Mouse (Mus musculus) lung, postnatal 10 days (tissue): ENCODE measurements around the gene Mrps18a.

Experiments
- DNase-seq: peaks from one replicate; pipeline ENCODE4 v3.0.0; 2021

The Mrps18a gene

DNA sequence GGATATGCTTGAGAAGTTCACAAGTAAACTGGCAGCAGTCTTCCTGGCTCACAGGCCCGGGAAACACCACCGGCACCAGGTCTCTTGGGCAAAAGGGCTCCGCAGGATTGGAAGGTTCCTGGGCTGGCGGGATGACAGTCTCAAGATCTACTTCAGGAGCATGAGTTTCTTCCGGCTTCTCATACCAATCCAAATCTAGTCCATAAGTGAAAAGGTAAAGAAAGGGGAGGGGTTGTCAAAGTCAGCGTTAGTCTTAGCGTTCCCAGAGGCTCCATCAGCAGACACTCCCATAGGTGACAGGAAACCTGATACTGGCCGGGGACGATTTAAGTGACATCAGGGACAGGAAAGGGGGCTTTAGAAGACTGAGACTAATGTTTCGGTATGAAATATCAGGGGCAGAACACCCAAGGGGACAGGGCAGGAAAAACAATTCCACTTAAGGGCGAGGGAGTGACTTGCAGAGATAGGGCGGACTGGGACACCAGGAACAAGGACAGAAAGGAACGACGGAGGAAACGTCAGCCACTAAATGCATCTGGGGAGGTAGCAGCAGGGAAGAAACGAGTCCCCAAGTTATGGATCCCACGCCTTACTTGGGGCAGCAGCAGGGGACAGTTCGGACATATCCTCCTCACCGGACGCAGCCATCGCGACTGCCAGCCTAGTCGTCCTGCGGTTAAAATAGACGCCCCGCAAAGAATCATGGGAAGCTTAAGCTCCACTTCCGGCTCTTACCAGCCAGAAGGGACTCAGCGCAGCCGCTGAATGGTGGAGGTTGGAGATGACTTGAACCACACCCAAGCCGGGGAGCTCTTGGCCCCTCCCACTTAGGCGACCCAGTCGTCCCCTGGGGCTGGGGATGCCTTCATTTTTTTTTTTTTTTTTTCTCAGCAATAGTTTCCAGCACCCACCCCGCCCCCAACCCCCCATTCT lies 42.3 kb downstream of the Mrps18a start, which contains the start of gene Mad2l1bp:
Gene Mad2l1bp, minus strand, starts transcription at position 707 of the 936 bp plus-strand sequence.
- peak; percentile 97 for DNase-seq

DNA sequence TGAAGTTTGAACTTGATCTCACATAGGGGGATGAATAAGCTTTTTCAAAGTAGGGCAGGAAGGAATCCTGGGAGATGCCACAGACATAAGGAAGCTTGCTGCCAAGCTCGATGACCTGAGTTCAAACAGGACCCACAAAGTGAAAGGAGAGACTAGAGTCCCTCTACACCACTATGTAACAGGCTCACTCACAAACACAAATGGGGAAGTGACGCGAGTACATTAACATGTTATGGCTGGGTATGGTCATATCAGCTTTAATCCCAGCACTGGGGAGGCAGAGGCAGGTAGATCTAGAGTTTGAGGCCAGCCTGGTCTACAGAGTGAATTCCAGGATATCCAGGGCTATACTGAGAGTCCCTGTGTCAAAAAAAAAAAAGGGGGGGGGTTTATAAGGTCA lies 43.5 kb downstream of the Mrps18a start:
- no peak for DNase-seq

DNA sequence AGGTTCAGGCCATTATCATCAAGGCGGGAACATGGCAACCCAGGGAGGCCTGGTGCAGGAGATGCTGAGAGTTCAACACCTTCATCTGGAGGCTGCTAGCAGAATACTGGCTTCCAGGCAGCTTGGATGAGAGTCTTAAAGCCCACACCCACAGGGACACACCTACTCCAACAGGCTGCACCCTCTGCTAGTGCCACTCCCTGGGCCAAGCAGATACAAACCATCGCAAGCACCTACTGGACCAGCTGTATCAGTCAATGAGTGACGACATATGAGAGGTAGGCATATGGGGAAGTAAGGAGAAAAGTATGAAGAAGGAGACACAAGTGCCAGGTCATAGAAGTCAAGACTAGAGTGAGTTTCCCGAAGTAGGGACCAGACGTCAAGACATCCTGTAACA lies 45.9 kb downstream of the Mrps18a start:
- no peak for DNase-seq

DNA sequence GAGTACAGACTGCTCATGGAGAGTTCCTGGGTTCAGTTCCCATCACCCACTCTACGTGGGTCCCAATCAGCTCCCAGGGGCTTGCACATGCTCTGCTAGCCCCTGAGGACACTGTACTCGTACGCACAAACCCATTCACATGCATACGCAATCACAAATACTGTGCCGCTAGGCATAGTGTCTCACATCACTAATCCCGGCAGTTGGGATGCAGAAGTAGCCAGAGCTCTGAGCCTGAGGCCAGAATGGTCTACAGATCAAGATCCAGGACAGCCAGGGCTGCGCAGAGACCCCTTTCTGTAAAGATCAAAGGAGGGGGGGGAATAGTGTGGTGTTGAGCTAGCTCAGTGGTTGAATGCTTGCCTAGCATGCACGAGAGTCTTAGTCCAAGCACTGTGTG lies 46.3 kb downstream of the Mrps18a start:
- no peak for DNase-seq

DNA sequence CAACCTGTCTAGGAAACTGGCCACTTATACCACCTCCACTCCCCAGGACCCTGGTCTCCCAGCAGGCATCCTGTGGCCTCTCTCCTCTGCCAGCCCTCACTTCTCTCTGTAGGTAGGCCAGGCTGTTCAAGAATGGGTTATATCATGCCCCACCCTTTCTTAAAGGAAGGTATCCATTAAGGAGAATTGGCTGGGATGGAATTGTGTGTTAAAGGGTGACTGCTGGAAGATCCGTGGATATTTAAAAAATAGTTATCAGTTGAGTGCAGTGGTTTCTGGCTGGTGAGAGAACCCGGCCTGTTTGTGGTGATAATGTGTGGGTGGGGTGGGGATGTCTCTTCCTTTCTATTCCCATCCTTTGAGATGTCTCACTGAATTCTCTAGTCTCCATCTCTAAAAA lies 48.5 kb downstream of the Mrps18a start:
- DNase-seq: no peak

DNA sequence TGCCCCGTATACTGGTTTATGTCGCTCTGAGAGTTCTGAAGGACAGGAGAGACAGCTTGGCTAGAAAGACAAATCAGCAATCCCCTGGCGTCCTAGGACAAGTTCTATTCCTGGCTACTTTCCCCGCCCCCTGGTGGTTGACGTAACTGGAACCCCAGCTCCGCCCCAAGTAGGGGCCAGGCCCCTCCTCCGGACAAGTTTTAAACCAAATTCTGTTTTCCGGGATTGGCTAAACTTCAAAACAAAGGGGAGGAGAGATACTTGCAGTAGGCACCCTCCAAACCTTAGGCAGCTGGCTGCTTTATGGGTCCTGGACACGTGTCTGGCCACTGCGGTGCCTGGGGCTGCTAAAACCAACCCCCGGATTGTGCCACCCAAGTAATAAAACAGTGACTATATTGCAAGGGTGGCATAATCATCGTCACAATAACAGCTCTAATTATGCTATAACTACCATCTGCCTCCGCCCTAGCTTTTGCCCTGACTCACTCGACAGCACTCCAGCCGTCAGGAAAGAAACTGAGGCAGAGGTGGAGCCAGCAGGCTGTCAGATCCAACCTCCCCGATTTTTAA lies 49.4 kb downstream of the Mrps18a start:
- DNase-seq: peak; percentile 98

DNA sequence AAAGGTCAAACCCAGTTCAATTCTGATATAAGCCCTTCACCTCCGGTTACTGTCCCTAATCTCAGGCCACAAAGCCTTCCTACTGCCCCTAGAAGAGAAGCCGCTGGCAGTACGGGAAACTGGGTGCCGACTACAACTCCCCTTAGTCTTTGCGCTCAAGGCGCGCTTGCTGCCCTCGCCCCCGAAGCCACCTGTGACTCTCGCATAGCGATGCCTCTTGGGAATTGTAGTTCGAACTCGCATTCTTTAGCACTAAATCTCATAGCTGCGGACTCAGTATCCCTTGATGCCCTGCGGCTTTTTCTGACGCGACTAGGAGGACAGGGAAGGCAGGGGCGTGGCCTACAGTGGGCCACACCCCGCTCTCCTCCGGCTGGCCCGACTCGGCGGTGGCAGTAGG lies 49.9 kb downstream of the Mrps18a start, which contains the start of gene Gtpbp2:
Gene Gtpbp2, plus strand, starts transcription at position 347 of the 400 bp plus-strand sequence.
- peak; percentile 99 for DNase-seq

DNA sequence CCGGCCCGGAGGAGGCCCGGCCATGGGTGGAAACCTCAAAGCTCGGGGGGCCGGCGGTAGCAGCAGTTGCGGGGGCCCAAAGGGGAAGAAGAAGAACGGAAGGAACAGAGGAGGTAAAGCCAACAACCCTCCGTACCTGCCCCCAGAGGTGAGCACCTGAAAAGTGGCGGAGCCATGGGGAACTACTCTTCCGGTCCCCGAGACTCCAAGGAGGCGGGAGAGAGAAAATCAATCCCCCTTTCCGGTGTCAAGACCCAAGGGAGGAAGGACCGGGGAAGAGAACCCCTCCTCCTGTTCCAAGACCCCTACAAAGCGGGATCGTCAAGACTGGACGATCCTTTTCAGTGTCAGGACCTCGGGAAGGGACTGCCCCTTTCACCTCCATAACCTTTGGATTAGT lies 50.4 kb downstream of the Mrps18a start:
- DNase-seq: peak; percentile 68

DNA sequence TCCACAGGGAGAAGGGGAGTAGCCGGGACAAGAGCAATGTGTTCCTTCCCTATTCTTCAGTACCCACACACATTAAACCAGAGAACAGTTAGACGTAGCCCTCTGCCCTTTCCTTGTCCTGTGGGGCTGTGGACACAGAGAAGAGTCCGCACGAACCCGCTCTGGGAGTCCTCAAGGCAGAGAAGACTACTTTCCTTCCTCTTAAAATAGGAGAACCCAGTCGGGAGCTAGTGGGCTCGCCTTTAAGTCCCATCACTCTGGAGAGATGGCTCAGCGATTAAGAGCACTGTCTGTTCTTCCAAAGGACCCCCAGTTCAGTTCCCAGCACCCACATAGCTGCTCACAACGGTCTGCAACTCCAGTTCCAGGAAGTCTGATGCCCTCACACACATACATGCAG lies 50.9 kb downstream of the Mrps18a start:
- no peak for DNase-seq

DNA sequence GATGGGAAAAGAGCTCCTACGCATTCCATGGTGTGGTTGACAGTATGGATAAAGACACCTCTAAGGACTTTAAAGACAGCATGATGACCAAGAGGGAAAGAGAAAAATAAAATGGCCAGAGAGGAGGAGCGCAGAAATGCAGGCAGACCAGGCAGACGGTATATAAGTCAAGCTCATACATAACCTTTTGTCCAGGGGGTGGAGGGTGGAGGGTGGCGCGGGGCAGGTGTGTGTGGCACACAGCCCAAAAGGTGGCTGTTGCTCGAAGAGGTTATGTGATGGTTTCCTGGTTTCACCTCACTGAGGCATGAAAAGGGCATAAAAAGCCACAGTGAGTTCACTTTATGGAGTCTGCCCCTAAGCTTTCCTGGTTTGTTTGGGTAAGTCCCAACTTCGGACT lies 51.8 kb downstream of the Mrps18a start:
- no peak for DNase-seq

DNA sequence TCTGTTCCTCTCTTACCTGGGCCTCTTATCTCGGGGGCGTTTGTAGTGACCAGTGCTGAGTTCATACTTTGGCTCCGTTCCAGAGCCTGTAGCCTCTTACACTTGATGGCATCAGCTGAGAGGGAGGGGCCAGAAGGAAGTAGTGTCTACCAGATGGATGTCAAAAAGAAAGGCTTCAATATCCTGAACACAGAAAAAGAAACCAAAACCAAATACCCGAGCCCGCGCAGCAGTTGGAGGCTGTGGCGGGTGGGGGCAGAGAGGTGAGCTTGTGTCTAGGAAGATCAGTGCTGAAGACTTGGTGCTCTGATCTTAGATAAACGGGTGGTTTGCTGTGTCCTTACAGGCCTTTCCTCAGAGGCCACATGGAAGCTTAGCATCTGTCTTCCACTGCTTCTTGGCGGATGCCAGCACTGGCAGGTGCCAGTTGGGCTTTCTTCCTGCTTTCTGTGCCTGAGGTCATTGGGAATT lies 52.2 kb downstream of the Mrps18a start:
- DNase-seq: peak; percentile 81

DNA sequence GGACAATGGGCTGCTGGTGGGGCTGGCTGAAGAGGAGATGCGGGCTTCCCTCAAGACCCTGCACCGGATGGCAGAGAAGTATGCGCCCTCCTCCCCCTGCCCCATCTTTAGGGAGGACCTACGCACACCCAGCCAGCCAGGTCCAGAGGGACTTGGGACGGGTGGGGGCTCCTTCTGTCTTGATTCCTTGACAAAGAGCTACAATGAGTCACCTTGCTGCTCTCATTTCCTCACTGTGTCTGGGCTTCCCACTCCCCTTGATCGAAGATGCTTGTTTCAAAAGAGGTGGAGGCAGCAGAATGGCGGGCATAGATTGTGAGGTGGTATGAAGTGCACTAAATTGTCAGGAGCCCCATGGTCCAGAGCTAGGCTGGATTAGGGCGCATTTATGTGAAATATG lies 53.5 kb downstream of the Mrps18a start:
- no peak for DNase-seq

DNA sequence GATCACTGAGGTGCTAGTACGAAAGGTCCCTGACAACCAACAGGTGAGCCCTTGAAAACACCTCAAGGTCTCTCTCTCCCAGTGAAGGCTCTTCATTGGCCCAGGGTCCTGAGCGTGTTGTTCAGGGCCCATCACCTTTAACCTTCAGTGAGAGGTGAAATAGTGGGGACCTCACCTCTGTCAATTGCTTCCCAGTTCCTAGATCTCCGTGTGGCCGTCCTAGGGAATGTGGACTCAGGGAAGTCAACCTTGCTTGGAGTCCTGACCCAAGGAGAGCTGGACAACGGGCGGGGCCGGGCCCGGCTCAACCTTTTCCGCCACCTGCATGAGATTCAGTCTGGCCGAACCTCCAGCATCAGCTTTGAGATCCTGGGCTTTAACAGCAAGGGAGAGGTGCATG lies 54.0 kb downstream of the Mrps18a start:
- no peak for DNase-seq

DNA sequence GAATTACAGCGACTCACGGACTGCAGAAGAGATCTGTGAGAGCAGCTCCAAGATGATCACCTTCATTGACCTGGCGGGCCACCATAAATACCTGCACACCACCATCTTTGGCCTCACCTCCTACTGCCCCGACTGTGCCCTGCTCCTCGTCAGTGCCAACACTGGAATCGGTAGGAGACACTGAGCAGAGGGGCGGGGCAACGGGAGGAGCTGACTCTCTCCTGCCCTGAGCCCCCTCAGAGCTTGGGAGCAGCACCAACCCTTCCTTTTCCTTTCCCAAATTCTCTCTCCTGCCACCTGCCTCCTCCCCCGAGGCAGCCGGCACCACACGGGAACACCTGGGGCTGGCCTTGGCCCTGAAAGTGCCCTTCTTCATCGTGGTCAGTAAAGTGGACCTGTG lies 54.7 kb downstream of the Mrps18a start:
- DNase-seq: no peak

DNA sequence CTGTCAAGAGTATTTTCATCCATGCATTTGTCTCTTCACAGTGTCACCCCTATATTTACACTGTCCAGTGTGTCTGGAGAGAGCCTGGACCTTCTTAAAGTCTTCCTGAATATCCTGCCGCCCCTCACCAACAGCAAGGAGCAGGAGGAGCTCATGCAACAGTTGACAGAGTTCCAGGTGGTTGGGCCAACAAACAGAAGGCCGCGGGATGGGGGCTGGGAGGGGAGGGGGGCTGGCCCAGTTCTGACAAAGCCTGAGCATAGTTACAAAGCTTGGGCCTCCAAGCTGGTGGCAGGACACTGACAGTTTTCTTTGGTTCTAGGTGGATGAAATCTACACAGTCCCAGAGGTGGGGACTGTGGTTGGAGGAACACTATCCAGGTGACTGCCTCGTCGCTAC lies 55.5 kb downstream of the Mrps18a start:
- peak; percentile 27 for DNase-seq

DNA sequence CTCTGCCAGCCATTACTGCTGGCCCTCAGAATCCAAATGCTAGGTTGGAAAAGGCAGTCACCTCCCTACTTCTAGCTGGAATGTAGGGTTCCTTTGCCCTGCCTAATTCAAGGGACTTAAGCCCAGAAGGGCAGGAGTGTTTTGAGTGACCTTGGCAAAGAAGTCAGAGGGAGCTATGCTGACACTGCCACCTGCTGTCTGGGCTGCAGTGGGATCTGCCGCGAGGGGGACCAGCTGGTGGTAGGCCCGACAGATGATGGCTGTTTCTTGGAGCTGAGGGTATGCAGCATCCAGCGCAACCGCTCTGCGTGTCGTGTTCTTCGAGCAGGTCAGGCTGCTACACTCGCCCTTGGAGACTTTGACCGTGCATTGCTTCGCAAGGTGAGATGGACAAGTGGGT lies 56.2 kb downstream of the Mrps18a start:
- DNase-seq: peak; percentile 36

DNA sequence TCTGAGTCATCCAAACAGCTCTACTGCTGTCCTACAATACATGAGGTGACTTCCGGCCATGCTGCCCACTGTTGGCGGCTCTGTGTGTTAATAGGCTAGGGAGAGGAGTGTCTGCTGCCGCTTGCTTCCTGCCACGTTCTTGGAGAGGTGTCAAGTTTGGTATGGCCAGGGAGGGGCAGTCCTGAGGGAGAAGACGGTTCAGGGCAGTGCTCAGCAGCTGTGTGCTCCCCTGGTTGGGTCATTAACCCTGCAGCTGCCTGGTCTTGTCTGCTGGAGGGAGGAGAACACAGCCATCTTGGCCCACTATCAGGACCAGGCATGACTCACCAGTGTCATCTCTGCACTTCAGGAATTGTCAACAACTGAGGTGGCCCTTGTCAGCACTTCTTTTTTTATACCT lies 57.5 kb downstream of the Mrps18a start:
- DNase-seq: peak; percentile 32

DNA sequence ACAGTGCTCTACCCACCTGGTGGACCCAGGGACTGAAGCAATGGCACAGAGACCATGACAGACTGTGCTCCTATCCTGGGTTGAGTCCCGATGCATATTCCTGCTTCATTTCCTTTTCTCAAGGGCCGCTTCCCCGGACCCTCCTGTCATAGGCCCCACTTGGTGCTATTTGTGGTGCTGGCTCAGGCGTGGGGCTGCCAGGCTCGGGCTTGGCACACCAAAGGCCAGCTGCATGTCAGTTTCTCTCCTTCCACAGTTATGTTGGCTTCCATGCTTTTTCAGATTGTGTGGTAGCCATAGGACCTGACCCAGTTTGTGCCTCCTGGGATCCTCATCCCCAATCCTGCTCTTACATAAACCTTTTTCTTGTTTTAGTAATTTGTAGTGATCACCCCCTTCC lies 58.0 kb downstream of the Mrps18a start:
- no peak for DNase-seq

DNA sequence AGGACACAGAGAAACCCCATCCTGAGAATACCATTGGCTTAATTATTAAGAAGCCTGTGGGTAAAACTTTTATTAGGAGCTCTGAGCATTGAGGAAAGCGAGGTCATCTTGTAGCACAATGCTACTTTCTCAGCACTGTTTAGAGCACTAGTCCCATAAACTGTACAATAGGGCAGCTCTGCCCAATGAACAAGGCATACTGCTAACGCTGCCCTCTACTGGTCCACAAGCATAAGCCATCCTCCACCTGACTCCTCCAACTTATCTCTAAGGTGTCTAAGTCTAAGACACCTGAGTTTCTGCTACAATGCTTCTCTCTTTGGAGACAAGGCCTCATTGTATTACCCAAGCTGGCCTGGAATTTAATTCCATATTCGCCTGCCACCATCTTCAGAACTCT lies 59.8 kb downstream of the Mrps18a start:
- DNase-seq: peak; percentile 57
